Mouse (Mus musculus) liver, embryonic 14.5 days (tissue): ENCODE measurements around the gene Chga.

Experiments used
- CTCF ChIP-seq: IDR thresholded peaks from 2 replicates; pipeline ENCODE4 v1.5.1; 2016; ENCODE audit warnings: antibody characterized with exemption, low read depth, control low read depth
- EP300 ChIP-seq: IDR thresholded peaks from 2 replicates; pipeline ENCODE4 v1.6.1; 2016; ENCODE audit warnings: antibody characterized with exemption, low read depth

DNA sequence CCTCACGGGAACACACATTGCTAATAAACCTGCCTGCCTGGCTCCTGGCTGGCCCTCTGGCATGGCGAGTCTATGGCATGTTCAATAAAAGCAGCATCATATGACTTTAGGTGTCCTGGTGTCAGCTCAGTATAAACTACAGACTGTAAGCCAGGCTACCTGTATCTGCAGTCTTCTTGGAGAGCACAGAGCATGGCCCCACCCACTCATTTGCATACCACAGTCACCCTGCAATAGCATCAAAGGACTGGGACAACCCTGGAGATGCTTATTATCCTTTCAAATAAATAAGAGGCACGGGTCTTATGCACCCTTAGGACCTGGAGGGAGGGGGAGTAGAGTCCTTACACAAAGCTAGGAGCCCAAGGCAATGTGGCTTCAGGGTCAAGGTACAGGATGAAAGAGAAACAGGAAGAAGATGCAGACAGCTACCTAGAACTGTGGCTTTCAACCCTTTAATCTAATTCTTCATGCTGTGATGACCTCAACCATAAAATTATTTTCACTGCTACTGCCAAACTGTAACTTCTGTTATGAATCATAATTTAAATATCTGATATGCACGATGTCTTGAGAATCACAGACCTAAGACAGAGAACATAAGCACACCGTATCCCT lies 26.9 kb downstream of the Chga start:
- TF ChIP-seq CTCF: no peak
- no peak for TF ChIP-seq EP300
